In genomic region chr2:52860111-52860775, GRCm38 (mm10) we compare ENCODE assay signal across 9 mouse cellular contexts. TPM values are rescaled to one million over a fixed set of nuclear protein-coding genes. Genes with fewer than 3 reads are reported as not detected.
A peak's percentile ranks its signal among the peaks of the same experiment; 100 is the strongest.
DNase-seq lines count a peak whose midpoint lies in the region; ATAC-seq and TF ChIP-seq lines count a peak whose summit lies in the region.
"Had no signal": no experiment of that assay in that cellular context is flagged by ENCODE, and none has a peak within 500 bp of the region (broad histone marks: within the 10 kb centered on the region; RNA-seq: fewer than 3 reads in every experiment).

No protein-coding gene starts in this region.

- H3K4me3 ChIP-seq in lung, embryonic 14.5 days (ENCODE audit: low read depth, low read length), result peak overlapping the region; percentile 84; the same call in 1 of the 2 replicates
- peak overlapping the region; percentile 94 for H3K4me3 ChIP-seq in forebrain, embryonic 10.5 days
- peak overlapping the region; percentile 96 for H3K4me3 ChIP-seq in limb, embryonic 11.5 days (ENCODE audit: low read depth, low read length)
- H3K4me3 ChIP-seq in stomach, embryonic 16.5 days (replicated peaks; ENCODE audit: low read length), result peak overlapping the region; percentile 93

- H3K9ac ChIP-seq in lung, embryonic 14.5 days, result no peak overlapping the region
- H3K9ac ChIP-seq in limb, embryonic 11.5 days (ENCODE audit: low read length), result no peak overlapping the region; the same call in 1 of the 2 replicates
- peak overlapping the region; percentile 0; the same call in 1 of the 2 replicates for H3K9ac ChIP-seq in stomach, embryonic 16.5 days (ENCODE audit: low read length)

- H3K4me2 ChIP-seq in lung, embryonic 14.5 days, result peak overlapping the region; percentile 97
- peak overlapping the region; percentile 84 for H3K4me2 ChIP-seq in limb, embryonic 11.5 days (ENCODE audit: low read depth, severe bottlenecking)
- peak overlapping the region; percentile 79 for H3K4me2 ChIP-seq in stomach, embryonic 16.5 days (ENCODE audit: low read depth, low read length)

- no peak overlapping the region for H3K27ac ChIP-seq in lung, embryonic 14.5 days (ENCODE audit: low read depth)
- H3K27ac ChIP-seq in forebrain, embryonic 10.5 days, result peak overlapping the region; percentile 95
- H3K27ac ChIP-seq in limb, embryonic 11.5 days (replicated peaks; ENCODE audit: low read depth, low read length), result peak overlapping the region; percentile 80
- H3K27ac ChIP-seq in stomach, embryonic 16.5 days (ENCODE audit: low read length), result 0 out of 2 replicates have a peak overlapping the region, but pooled peaks have one; percentile 17

- H3K4me1 ChIP-seq in lung, embryonic 14.5 days (ENCODE audit: insufficient read depth), result peaks cover 22% of the 10 kb centered on the region
- peaks cover 29% of the 10 kb centered on the region for H3K4me1 ChIP-seq in forebrain, embryonic 10.5 days
- peaks cover 26% of the 10 kb centered on the region for H3K4me1 ChIP-seq in limb, embryonic 11.5 days (ENCODE audit: control insufficient read depth, insufficient read depth, low read length)
- H3K4me1 ChIP-seq in stomach, embryonic 16.5 days (ENCODE audit: control insufficient read depth, insufficient read depth, low read length), result peaks cover 21% of the 10 kb centered on the region

- no peaks in the 10 kb centered on the region for H3K36me3 ChIP-seq in lung, embryonic 14.5 days (ENCODE audit: insufficient read depth)
- peaks cover 24% of the 10 kb centered on the region for H3K36me3 ChIP-seq in forebrain, embryonic 10.5 days (replicated peaks)
- 0 out of 2 replicates have a peak, but pooled peaks cover 2% of the 10 kb centered on the region for H3K36me3 ChIP-seq in limb, embryonic 11.5 days (ENCODE audit: control insufficient read depth, insufficient read depth, low read length)
- no peaks in the 10 kb centered on the region for H3K36me3 ChIP-seq in stomach, embryonic 16.5 days (ENCODE audit: control insufficient read depth, insufficient read depth, low read length)

- H3K9me3 ChIP-seq in lung, embryonic 14.5 days (ENCODE audit: low read depth, low read length), result no peaks in the 10 kb centered on the region
- H3K9me3 ChIP-seq in forebrain, embryonic 10.5 days, result no peaks in the 10 kb centered on the region
- H3K9me3 ChIP-seq in limb, embryonic 11.5 days (ENCODE audit: control insufficient read depth, low read length), result no peaks in the 10 kb centered on the region
- H3K9me3 ChIP-seq in stomach, embryonic 16.5 days (replicated peaks; ENCODE audit: control insufficient read depth, low read length), result no peaks in the 10 kb centered on the region

- 42% methylated on average over 8 of the region's 8 CpGs for WGBS in lung, embryonic 14.5 days
- 22% methylated on average over 8 of the region's 8 CpGs for WGBS in forebrain, embryonic 10.5 days
- 6% methylated on average over 8 of the region's 8 CpGs for WGBS in limb, embryonic 11.5 days
- WGBS in stomach, embryonic 16.5 days, result 40% methylated on average over 8 of the region's 8 CpGs

- TF ChIP-seq CTCF in lung, embryonic 14.5 days (IDR thresholded peaks at IDR 0.05; ENCODE audit: low read depth), result no peak

- H3K27me3 ChIP-seq in lung, embryonic 14.5 days (ENCODE audit: insufficient read depth, low read length), result no peaks in the 10 kb centered on the region
- H3K27me3 ChIP-seq in forebrain, embryonic 10.5 days (ENCODE audit: poor library complexity, severe bottlenecking), result no peaks in the 10 kb centered on the region
- no peaks in the 10 kb centered on the region for H3K27me3 ChIP-seq in limb, embryonic 11.5 days (ENCODE audit: control insufficient read depth, insufficient read depth, low read length)
- no peaks in the 10 kb centered on the region for H3K27me3 ChIP-seq in stomach, embryonic 16.5 days (ENCODE audit: control insufficient read depth, insufficient read depth, low read length)

- ATAC-seq in lung, embryonic 14.5 days (ENCODE audit: insufficient read depth), result no peak
- no peak for ATAC-seq in limb, embryonic 11.5 days (ENCODE audit: insufficient number of reproducible peaks, low FRiP score, low TSS enrichment, low read depth)
- no peak for ATAC-seq in stomach, embryonic 16.5 days (ENCODE audit: insufficient read depth, low FRiP score)

- DNase-seq in lung, embryonic 14.5 days, result no peak
- DNase-seq in lung, postnatal 25 days (ENCODE audit: low spot score), result no peak
- DNase-seq in forebrain, embryonic 10.5 days (ENCODE audit: extremely low spot score, low spot score), result no peak
- DNase-seq in limb, embryonic 11.5 days (ENCODE audit: low spot score), result peak; percentile 50
- DNase-seq in spleen, adult 18-20 months, result no peak
- DNase-seq in left cerebral cortex, adult 18-20 months (ENCODE audit: low spot score in 2 of 2), result no peak
- DNase-seq in right cerebral cortex, adult 2 months (ENCODE audit: low spot score in 2 of 2), result no peak
- DNase-seq: kidney, adult 8-10 months had no signal

RNA-seq across cellular contexts. Expression of gene Fmnl2, which starts 2.6 kb away (rescaled TPM):
- polyA plus RNA-seq in lung, embryonic 14.5 days (2014; fragmentation: Nextera tagmentation; extraction: Ambion mirVana), result 4.6 and 5.0 TPM in 2 replicates
- 7.4 TPM in 2 replicates for polyA plus RNA-seq in forebrain, embryonic 10.5 days (2016; fragmentation: Nextera tagmentation; extraction: Ambion mirVana)
- polyA plus RNA-seq in limb, embryonic 11.5 days (2014; fragmentation: Nextera tagmentation; extraction: Ambion mirVana), result 10.4 and 11.2 TPM in 2 replicates
- 3.3 TPM in 2 replicates for polyA plus RNA-seq in stomach, embryonic 16.5 days (2015; fragmentation: Nextera tagmentation; extraction: Ambion mirVana)
- total RNA-seq in left cerebral cortex, adult 18-20 months (2021), result 10 to 100 TPM; 41.9 to 43.2 TPM
